Mouse (Mus musculus) midbrain, postnatal 0 days (tissue): ENCODE results near the gene Cnot1. TPM values are rescaled to one million over a fixed set of nuclear protein-coding genes. Genes with fewer than 3 reads are reported as not detected.

Experiments used
- ATAC-seq: fragments of 200-750 bp; cut with Nextera tagmentation; 2 replicates; pipeline ENCODE4 v1.8.0; 2017; ENCODE audit warnings: moderate number of reproducible peaks, mild to moderate bottlenecking, moderate TSS enrichment, moderate library complexity; ENCODE audit not compliant: low FRiP score
- DNase-seq: peaks from one replicate; pipeline ENCODE4 v3.0.0-alpha.2; 2015; ENCODE audit warnings: low spot score
- H3K27ac ChIP-seq: fragments of 300-500 bp; sonication (generic); 2 replicates; pipeline ENCODE4 v1.5.1; 2014; ENCODE audit warnings: low read depth, mild to moderate bottlenecking, low read length, mixed read lengths
- H3K27me3 ChIP-seq: fragments of 300-500 bp; sonication (generic); 2 replicates; pipeline ENCODE4 v1.6.1; 2014; ENCODE audit warnings: low read length, control low read depth, mixed read lengths; ENCODE audit not compliant: insufficient read depth
- H3K36me3 ChIP-seq: fragments of 300-500 bp; sonication (generic); 2 replicates; pipeline ENCODE4 v1.6.1; 2014; ENCODE audit warnings: low read length, control low read depth, mixed read lengths; ENCODE audit not compliant: insufficient read depth
- H3K4me1 ChIP-seq: fragments of 300-500 bp; sonication (generic); 2 replicates; pipeline ENCODE4 v1.6.1; 2014; ENCODE audit warnings: mild to moderate bottlenecking, control low read depth, antibody characterized with exemption, low read length, mixed read lengths; ENCODE audit not compliant: insufficient read depth
- H3K4me2 ChIP-seq: fragments of 300-500 bp; sonication (generic); 2 replicates; pipeline ENCODE4 v1.6.1; 2014; ENCODE audit warnings: low read depth, mild to moderate bottlenecking, low read length, mixed read lengths; ENCODE audit not compliant: poor library complexity, severe bottlenecking
- H3K4me3 ChIP-seq: fragments of 300-500 bp; sonication (generic); 2 replicates; pipeline ENCODE4 v1.5.1; 2014; ENCODE audit warnings: low read depth, mild to moderate bottlenecking, low read length, moderate library complexity
- H3K9ac ChIP-seq: fragments of 300-500 bp; sonication (generic); replicated peaks from 2 replicates; pipeline ENCODE4 v1.6.1; 2014; ENCODE audit warnings: mild to moderate bottlenecking, low read length, moderate library complexity, mixed read lengths; ENCODE audit not compliant: poor library complexity, severe bottlenecking
- H3K9me3 ChIP-seq: fragments of 300-500 bp; sonication (generic); 2 replicates; pipeline ENCODE4 v1.6.1; 2016; ENCODE audit warnings: low read length, control low read depth
- CTCF ChIP-seq: IDR thresholded peaks from 2 replicates; pipeline ENCODE4 v1.5.1; 2016; ENCODE audit warnings: antibody characterized with exemption, mild to moderate bottlenecking
- WGBS: fragments of 180-500 bp; shearing (Covaris S2); extraction: QIAGEN DNeasy Blood & Tissue Kit; methylation state at CpG from one replicate; pipeline ENCODE4 v1.1.7; 2014; 5-methylcytosine and 5-hydroxymethylcytosine counted together
- polyA plus RNA-seq: library from polyadenylated mRNA; unstranded; fragments of >200 nt; fragmentation: Nextera tagmentation; extraction: Ambion mirVana; gene quantifications from 2 replicates; pipeline ENCODE4 v1.2.1, GENCODE M21; 2015
- total RNA-seq: library from RNA; depleted of rRNA; stranded (reverse); fragments of >200 nt; gene quantifications from 2 replicates; pipeline ENCODE4 v1.2.3, GENCODE M21; 2014

The Cnot1 gene
- total and polyA plus RNA-seq, 2 experiments from 2014 or later = 26.9 to 177 TPM

DNA sequence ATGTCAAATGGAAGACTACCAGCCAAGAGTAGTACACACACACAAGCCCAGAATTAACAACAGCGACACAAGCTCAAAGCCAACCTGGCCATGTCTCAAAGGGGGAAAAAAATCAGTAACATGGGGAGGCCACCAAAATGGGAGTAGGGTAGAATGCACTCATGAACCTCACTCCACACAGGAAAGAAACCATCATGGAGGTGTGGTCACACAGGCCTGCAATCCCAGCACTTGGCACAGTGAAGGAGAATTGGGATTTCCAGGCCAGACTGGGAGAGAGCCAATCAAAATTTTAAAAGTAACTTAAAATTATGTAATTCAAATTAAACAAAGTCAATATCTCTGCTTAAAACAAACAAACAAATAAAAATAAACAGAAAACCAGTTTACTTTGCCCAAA, 55.3 kb downstream of the Cnot1 start:
- 100% methylated on average over 1 of the region's 1 CpGs for WGBS
- Histone ChIP-seq H3K4me2 (no peak overlapping the region), H3K27ac (no peak overlapping the region), H3K9me3 (no peaks in the 10 kb centered on the region), H3K27me3 (no peaks in the 10 kb centered on the region), H3K4me3 (no peak overlapping the region), H3K36me3 (peaks cover 46% of the 10 kb centered on the region), H3K9ac (no peak overlapping the region), H3K4me1 (no peaks in the 10 kb centered on the region)
- ATAC-seq = no peak
- DNase-seq = no peak
- no peak for TF ChIP-seq CTCF

GRCm38 (mm10) chr8:95748028-95748427, 59.2 kb downstream of the Cnot1 start:
- ATAC-seq = no peak
- 89% methylated on average over 4 of the region's 4 CpGs for WGBS

GRCm38 (mm10) chr8:95741732-95742131, 65.5 kb downstream of the Cnot1 start:
- ATAC-seq (no peak), DNase-seq (no peak)
- TF ChIP-seq CTCF = no peak
- H3K9ac ChIP-seq = no peak overlapping the region
- H3K36me3 ChIP-seq = peaks cover 57% of the 10 kb centered on the region
- H3K27me3 ChIP-seq = no peaks in the 10 kb centered on the region
- no peak overlapping the region for H3K4me2 ChIP-seq
- 89% methylated on average over 7 of the region's 7 CpGs for WGBS
- no peak overlapping the region for H3K27ac ChIP-seq
- H3K4me1 ChIP-seq = no peaks in the 10 kb centered on the region
- no peaks in the 10 kb centered on the region for H3K9me3 ChIP-seq
- no peak overlapping the region for H3K4me3 ChIP-seq

More at GRCm38 (mm10) chr8:95748028-95748427, 59.2 kb downstream of the Cnot1 start:
- DNase-seq = no peak
- no peak overlapping the region for H3K27ac ChIP-seq
- H3K27me3 ChIP-seq = no peaks in the 10 kb centered on the region
- no peak overlapping the region for H3K4me2 ChIP-seq
- no peak for TF ChIP-seq CTCF
- H3K4me3 ChIP-seq = no peak overlapping the region
- H3K9ac ChIP-seq = no peak overlapping the region
- H3K9me3 ChIP-seq = no peaks in the 10 kb centered on the region
- no peaks in the 10 kb centered on the region for H3K4me1 ChIP-seq
- H3K36me3 ChIP-seq = peaks cover 51% of the 10 kb centered on the region

DNA sequence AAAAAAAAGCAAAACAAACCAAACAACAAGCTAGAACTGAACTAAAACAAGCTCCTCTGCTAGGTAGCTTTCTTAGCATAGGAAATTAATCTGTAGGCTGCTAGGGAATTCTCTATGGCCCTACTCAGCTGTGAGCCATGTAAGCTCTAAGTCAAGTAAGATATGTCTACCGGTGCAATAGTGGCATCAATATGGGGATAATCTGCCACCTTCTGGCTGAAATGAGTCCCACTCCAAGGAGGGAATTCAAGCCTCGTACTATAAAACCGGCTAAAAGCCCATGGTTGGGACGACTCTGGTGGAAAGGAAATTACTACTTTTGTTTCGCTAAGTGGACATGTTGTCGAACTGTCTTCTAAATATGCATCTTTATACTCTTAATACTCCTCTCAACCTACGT, 68.7 kb downstream of the Cnot1 start:
- Histone ChIP-seq H3K4me3 (no peak overlapping the region), H3K27ac (no peak overlapping the region), H3K36me3 (peaks cover 53% of the 10 kb centered on the region), H3K27me3 (no peaks in the 10 kb centered on the region), H3K9ac (no peak overlapping the region), H3K9me3 (no peaks in the 10 kb centered on the region), H3K4me1 (no peaks in the 10 kb centered on the region), H3K4me2 (no peak overlapping the region)
- ATAC-seq = no peak
- WGBS = 71% methylated on average over 7 of the region's 7 CpGs
- peak; percentile 67 for TF ChIP-seq CTCF
- peak; percentile 54 for DNase-seq

GRCm38 (mm10) chr8:95727625-95728024, 79.6 kb downstream of the Cnot1 start:
- Histone ChIP-seq H3K4me1 (no peaks in the 10 kb centered on the region), H3K4me2 (no peak overlapping the region), H3K27ac (no peak overlapping the region), H3K36me3 (peaks cover 70% of the 10 kb centered on the region), H3K4me3 (no peak overlapping the region), H3K9me3 (no peaks in the 10 kb centered on the region), H3K27me3 (no peaks in the 10 kb centered on the region), H3K9ac (no peak overlapping the region)
- 94% methylated on average over 4 of the region's 4 CpGs for WGBS
- ATAC-seq (no peak), DNase-seq (no peak)
- no peak for TF ChIP-seq CTCF

DNA sequence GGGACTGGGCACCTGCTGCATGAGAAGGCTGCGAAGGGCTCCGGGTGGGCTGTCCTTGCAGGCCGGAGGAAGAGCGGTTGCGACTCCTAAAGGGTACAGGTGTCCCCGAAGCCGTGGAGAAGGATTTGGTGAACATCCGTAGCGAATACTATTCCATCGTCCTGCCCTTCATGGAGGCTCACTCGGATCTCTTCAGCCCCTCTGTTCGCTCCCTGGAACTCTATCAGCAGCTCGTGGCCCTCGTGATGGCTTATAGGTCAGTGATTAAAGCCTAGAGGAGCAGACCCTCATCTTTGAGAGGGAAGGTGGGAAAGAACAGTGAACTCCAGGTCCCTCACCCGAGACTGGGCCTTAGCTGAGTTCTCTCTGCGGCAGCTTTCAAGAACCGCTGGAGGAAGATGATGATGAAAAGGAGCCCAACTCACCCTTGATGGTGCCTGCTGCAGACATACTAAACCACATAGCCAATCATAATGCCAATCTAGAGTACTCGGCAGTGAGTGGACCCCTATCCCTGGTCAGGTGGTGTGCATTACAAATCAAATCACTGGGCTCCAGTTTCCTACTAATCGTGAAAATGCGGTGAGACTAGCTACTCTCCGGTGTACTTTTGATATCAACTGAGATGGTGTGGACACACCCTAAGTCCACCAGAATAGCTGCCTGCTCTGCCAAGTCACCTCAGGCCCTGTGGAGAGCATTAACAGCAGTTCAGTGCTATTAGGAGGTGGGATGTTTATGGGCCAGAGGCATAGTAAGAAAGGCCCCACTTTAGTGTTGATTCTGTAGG, 90.5 kb downstream of the Cnot1 start:
- peaks cover 3% of the 10 kb centered on the region; the same call in 1 of the 2 replicates for H3K4me1 ChIP-seq
- no peaks in the 10 kb centered on the region for H3K9me3 ChIP-seq
- ATAC-seq (0 out of 2 replicates have a peak, but pooled peaks have one; percentile 6), DNase-seq (no peak)
- peaks cover 38% of the 10 kb centered on the region for H3K36me3 ChIP-seq
- 21% methylated on average over 21 of the region's 21 CpGs for WGBS
- H3K9ac ChIP-seq = peak overlapping the region; percentile 68
- peak overlapping the region; percentile 79 for H3K4me3 ChIP-seq
- no peak for TF ChIP-seq CTCF
- H3K27ac ChIP-seq = peak overlapping the region; percentile 52; the same call in 1 of the 2 replicates
- no peaks in the 10 kb centered on the region for H3K27me3 ChIP-seq
- peak overlapping the region; percentile 95 for H3K4me2 ChIP-seq
